ENCODE assay signal across 8 mouse cellular contexts in genomic region chr17:84512516-84513085, GRCm38 (mm10). TPM values are rescaled to one million over a fixed set of nuclear protein-coding genes. Genes with fewer than 3 reads are reported as not detected.
DNase-seq lines count a peak whose midpoint lies in the region; ATAC-seq lines count a peak whose summit lies in the region.

No protein-coding gene starts in this region.

- WGBS in neural tube, embryonic 11.5 days = 36% methylated on average over 4 of the region's 4 CpGs
- WGBS in forebrain, embryonic 12.5 days = 40% methylated on average over 4 of the region's 4 CpGs
- WGBS in midbrain, embryonic 15.5 days = 42% methylated on average over 4 of the region's 4 CpGs

- no peaks in the 10 kb centered on the region for H3K9me3 ChIP-seq in neural tube, embryonic 11.5 days (ENCODE audit: control insufficient read depth, low read length)
- H3K9me3 ChIP-seq in forebrain, embryonic 12.5 days = no peaks in the 10 kb centered on the region
- no peaks in the 10 kb centered on the region for H3K9me3 ChIP-seq in midbrain, embryonic 15.5 days

- no peak overlapping the region for H3K27ac ChIP-seq in neural tube, embryonic 11.5 days (ENCODE audit: low read depth, low read length)
- no peak overlapping the region for H3K27ac ChIP-seq in forebrain, embryonic 12.5 days
- H3K27ac ChIP-seq in midbrain, embryonic 15.5 days = no peak overlapping the region

- H3K36me3 ChIP-seq in neural tube, embryonic 11.5 days (ENCODE audit: control insufficient read depth, insufficient read depth, low read length) = no peaks in the 10 kb centered on the region
- no peaks in the 10 kb centered on the region for H3K36me3 ChIP-seq in forebrain, embryonic 12.5 days (replicated peaks)
- H3K36me3 ChIP-seq in midbrain, embryonic 15.5 days (replicated peaks) = no peaks in the 10 kb centered on the region

- 0 out of 2 replicates have a peak, but pooled peaks cover 3% of the 10 kb centered on the region for H3K27me3 ChIP-seq in neural tube, embryonic 11.5 days (ENCODE audit: control insufficient read depth, insufficient read depth, low read length)
- H3K27me3 ChIP-seq in forebrain, embryonic 12.5 days = peaks cover 10% of the 10 kb centered on the region; the same call in 1 of the 2 replicates
- H3K27me3 ChIP-seq in midbrain, embryonic 15.5 days (replicated peaks) = 0 out of 2 replicates have a peak, but pooled peaks cover 4% of the 10 kb centered on the region

- peak overlapping the region; percentile 71 for H3K9ac ChIP-seq in neural tube, embryonic 11.5 days (ENCODE audit: low read length)
- H3K9ac ChIP-seq in forebrain, embryonic 12.5 days = peak overlapping the region; percentile 70
- H3K9ac ChIP-seq in midbrain, embryonic 15.5 days = peak overlapping the region; percentile 70

- no peak for DNase-seq in neural tube, embryonic 11.5 days (ENCODE audit: low spot score)
- DNase-seq in neural tube, embryonic 10.5 days (ENCODE audit: extremely low spot score, low spot score) = no peak
- DNase-seq in kidney, postnatal 14 days = peak; percentile 27
- DNase-seq in right cerebral cortex, adult 2 months (ENCODE audit: low spot score in 2 of 2) = no peak
- DNase-seq in left cerebral cortex, adult 11 months (ENCODE audit: low spot score) = no peak
- DNase-seq in gastrocnemius, adult 8-10 months (ENCODE audit: low spot score in 2 of 2) = no peak

- peaks cover 13% of the 10 kb centered on the region; the same call in 1 of the 2 replicates for H3K4me1 ChIP-seq in neural tube, embryonic 11.5 days (ENCODE audit: control insufficient read depth, insufficient read depth, low read length)
- peaks cover 23% of the 10 kb centered on the region for H3K4me1 ChIP-seq in forebrain, embryonic 12.5 days
- H3K4me1 ChIP-seq in midbrain, embryonic 15.5 days = peaks cover 9% of the 10 kb centered on the region; the same call in 1 of the 2 replicates

- peak overlapping the region; percentile 67 for H3K4me3 ChIP-seq in neural tube, embryonic 11.5 days (ENCODE audit: low read depth, low read length)
- H3K4me3 ChIP-seq in forebrain, embryonic 12.5 days (replicated peaks) = peak overlapping the region; percentile 75
- peak overlapping the region; percentile 74 for H3K4me3 ChIP-seq in midbrain, embryonic 15.5 days

- ATAC-seq in neural tube, embryonic 11.5 days (ENCODE audit: insufficient read depth, low FRiP score, low TSS enrichment) = no peak
- no peak for ATAC-seq in forebrain, embryonic 12.5 days (ENCODE audit: low FRiP score)
- peak; percentile 51 for ATAC-seq in midbrain, embryonic 15.5 days (replicated peaks)

- peak overlapping the region; percentile 89 for H3K4me2 ChIP-seq in neural tube, embryonic 11.5 days (ENCODE audit: low read depth)
- peak overlapping the region; percentile 91 for H3K4me2 ChIP-seq in forebrain, embryonic 12.5 days
- peak overlapping the region; percentile 81 for H3K4me2 ChIP-seq in midbrain, embryonic 15.5 days

RNA-seq across cellular contexts. Expression of gene Plekhh2, which starts 0.9 kb away (rescaled TPM):
- polyA plus RNA-seq in neural tube, embryonic 11.5 days (2014; fragmentation: Nextera tagmentation; extraction: Ambion mirVana) = 4.2 and 5.2 TPM in 2 replicates
- polyA plus RNA-seq in forebrain, embryonic 12.5 days (2016; fragmentation: Nextera tagmentation; extraction: Ambion mirVana) = 2.1 and 2.6 TPM in 2 replicates
- polyA plus RNA-seq in midbrain, embryonic 15.5 days (2015; fragmentation: Nextera tagmentation; extraction: Ambion mirVana) = 2.2 and 2.6 TPM in 2 replicates
- total RNA-seq in gastrocnemius, adult 8-10 months (2022) = 1 to 10 TPM in 1 of 4 experiments, under 1 TPM in 3; 0.73 to 1.3 (median 0.96) TPM

RNA-seq across cellular contexts. Expression of gene Thada, which starts 46.6 kb away (rescaled TPM):
- polyA plus RNA-seq in neural tube, embryonic 11.5 days (2014; fragmentation: Nextera tagmentation; extraction: Ambion mirVana) = 10.0 and 10.9 TPM in 2 replicates
- polyA plus RNA-seq in forebrain, embryonic 12.5 days (2016; fragmentation: Nextera tagmentation; extraction: Ambion mirVana) = 11.3 and 11.8 TPM in 2 replicates
- 7.8 and 8.1 TPM in 2 replicates for polyA plus RNA-seq in midbrain, embryonic 15.5 days (2015; fragmentation: Nextera tagmentation; extraction: Ambion mirVana)
- 1 to 10 TPM; 4.4 to 6.3 (median 5.6) TPM for total RNA-seq in gastrocnemius, adult 8-10 months (2022)
